Mouse (Mus musculus) heart, postnatal 0 days (tissue): ENCODE measurements around the gene a. TPM values are rescaled to one million over a fixed set of nuclear protein-coding genes. Genes with fewer than 3 reads are reported as not detected.

Experiments
- ATAC-seq: fragments of 200-750 bp; cut with Nextera tagmentation; 2 replicates; pipeline ENCODE4 v1.8.0; 2017; ENCODE audit warnings: low read depth, moderate number of reproducible peaks, moderate library complexity; ENCODE audit not compliant: insufficient read depth
- DNase-seq: peaks from one replicate; pipeline ENCODE4 v3.0.0-alpha.2; 2016; ENCODE audit warnings: low spot score
- H3K27ac ChIP-seq: fragments of 300-500 bp; sonication (generic); 2 replicates; pipeline ENCODE4 v1.5.1; 2014; ENCODE audit warnings: low read depth, mild to moderate bottlenecking
- H3K27me3 ChIP-seq: fragments of 300-500 bp; sonication (generic); 2 replicates; pipeline ENCODE4 v1.6.1; 2014; ENCODE audit warnings: low read length, mixed read lengths; ENCODE audit not compliant: control insufficient read depth, insufficient read depth
- H3K36me3 ChIP-seq: fragments of 300-500 bp; sonication (generic); replicated peaks from 2 replicates; pipeline ENCODE4 v1.6.1; 2014; ENCODE audit warnings: low read length, mixed read lengths; ENCODE audit not compliant: control insufficient read depth, insufficient read depth
- H3K4me1 ChIP-seq: fragments of 300-500 bp; sonication (generic); 2 replicates; pipeline ENCODE4 v1.6.1; 2014; ENCODE audit warnings: antibody characterized with exemption; ENCODE audit not compliant: control insufficient read depth, insufficient read depth
- H3K4me2 ChIP-seq: fragments of 300-500 bp; sonication (generic); 2 replicates; pipeline ENCODE4 v1.6.1; 2014; ENCODE audit warnings: low read depth, mild to moderate bottlenecking, low read length, moderate library complexity
- H3K4me3 ChIP-seq: fragments of 300-500 bp; sonication (generic); 2 replicates; pipeline ENCODE4 v1.5.1; 2014; ENCODE audit warnings: low read depth, low read length
- H3K9ac ChIP-seq: fragments of 300-500 bp; sonication (generic); replicated peaks from 2 replicates; pipeline ENCODE4 v1.6.1; 2014; ENCODE audit warnings: low read depth, low read length, mixed read lengths
- H3K9me3 ChIP-seq: fragments of 300-500 bp; sonication (generic); replicated peaks from 2 replicates; pipeline ENCODE4 v1.6.1; 2016; ENCODE audit warnings: low read length; ENCODE audit not compliant: control insufficient read depth
- CTCF ChIP-seq: IDR thresholded peaks from 2 replicates; pipeline ENCODE4 v1.5.1; 2016; ENCODE audit warnings: antibody characterized with exemption, control low read depth, low read depth
- EP300 ChIP-seq: IDR thresholded peaks from 2 replicates; pipeline ENCODE4 v1.6.1; 2016; ENCODE audit warnings: antibody characterized with exemption, low read depth
- WGBS: fragments of 180-500 bp; shearing (Covaris S2); extraction: QIAGEN DNeasy Blood & Tissue Kit; methylation state at CpG from one replicate; pipeline ENCODE4 v1.1.7; 2014; 5-methylcytosine and 5-hydroxymethylcytosine counted together
- polyA plus RNA-seq: library from polyadenylated mRNA; unstranded; fragments of >200 nt; fragmentation: Nextera tagmentation; extraction: Ambion mirVana; gene quantifications from 2 replicates; pipeline ENCODE4 v1.2.1, GENCODE M21; 2015
- total RNA-seq: library from RNA; depleted of rRNA; stranded (reverse); fragments of >200 nt; gene quantifications from 2 replicates; pipeline ENCODE4 v1.2.3, GENCODE M21; 2014; ENCODE audit warnings: low replicate concordance

a gene
- total and polyA plus RNA-seq, 2 experiments from 2014 or later = not detected

GRCm38 (mm10) chr2:154776496-154776895 is 14.7 kb upstream of the a start:
- Histone ChIP-seq H3K27ac (no peak overlapping the region), H3K9ac (no peak overlapping the region), H3K4me1 (no peaks in the 10 kb centered on the region), H3K27me3 (no peaks in the 10 kb centered on the region), H3K4me3 (no peak overlapping the region), H3K4me2 (no peak overlapping the region), H3K36me3 (no peaks in the 10 kb centered on the region), H3K9me3 (no peaks in the 10 kb centered on the region)
- TF ChIP-seq CTCF (no peak), EP300 (no peak)
- DNase-seq (no peak), ATAC-seq (no peak)
- 44% methylated on average over 7 of the region's 7 CpGs for WGBS

- H3K9ac ChIP-seq = no peak overlapping the region
- H3K27me3 ChIP-seq = no peaks in the 10 kb centered on the region
- H3K27ac ChIP-seq = no peak overlapping the region
- ATAC-seq (no peak), DNase-seq (no peak)
- H3K36me3 ChIP-seq = no peaks in the 10 kb centered on the region
- H3K4me3 ChIP-seq = no peak overlapping the region
- H3K4me1 ChIP-seq = no peaks in the 10 kb centered on the region
- no peak for TF ChIP-seq CTCF
- no peak for TF ChIP-seq EP300
- H3K4me2 ChIP-seq = no peak overlapping the region
- WGBS = 54% methylated on average over 3 of the region's 3 CpGs
- H3K9me3 ChIP-seq = no peaks in the 10 kb centered on the region
Observed at GRCm38 (mm10) chr2:154779648-154780047, 11.6 kb upstream of the a start.

DNA sequence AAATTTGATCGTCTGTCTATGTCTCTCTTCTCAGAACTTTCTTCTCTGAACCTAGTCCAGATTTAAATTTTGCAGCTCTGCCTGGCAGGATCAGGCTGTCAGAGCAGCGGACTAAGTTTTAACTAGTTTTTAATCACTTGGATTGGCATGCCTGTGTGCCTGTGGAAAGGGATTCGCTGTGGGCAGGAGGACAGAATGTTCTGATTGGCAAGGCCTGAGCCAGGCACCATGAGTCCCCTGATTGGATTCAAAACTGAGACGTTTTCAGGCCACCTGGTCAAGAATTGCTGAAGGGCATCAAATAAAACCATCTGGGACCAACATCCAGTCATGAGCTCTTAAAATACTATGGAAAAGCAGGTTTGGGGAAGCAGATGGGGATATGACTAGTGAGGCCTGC is 8.8 kb upstream of the a start:
- Histone ChIP-seq H3K9ac (no peak overlapping the region), H3K4me1 (0 out of 2 replicates have a peak, but pooled peaks cover 3% of the 10 kb centered on the region), H3K27me3 (no peaks in the 10 kb centered on the region), H3K9me3 (no peaks in the 10 kb centered on the region), H3K27ac (no peak overlapping the region), H3K4me3 (no peak overlapping the region), H3K36me3 (no peaks in the 10 kb centered on the region), H3K4me2 (no peak overlapping the region)
- ATAC-seq (no peak), DNase-seq (no peak)
- 72% methylated on average over 4 of the region's 4 CpGs for WGBS
- no peak for TF ChIP-seq EP300
- no peak for TF ChIP-seq CTCF

DNA sequence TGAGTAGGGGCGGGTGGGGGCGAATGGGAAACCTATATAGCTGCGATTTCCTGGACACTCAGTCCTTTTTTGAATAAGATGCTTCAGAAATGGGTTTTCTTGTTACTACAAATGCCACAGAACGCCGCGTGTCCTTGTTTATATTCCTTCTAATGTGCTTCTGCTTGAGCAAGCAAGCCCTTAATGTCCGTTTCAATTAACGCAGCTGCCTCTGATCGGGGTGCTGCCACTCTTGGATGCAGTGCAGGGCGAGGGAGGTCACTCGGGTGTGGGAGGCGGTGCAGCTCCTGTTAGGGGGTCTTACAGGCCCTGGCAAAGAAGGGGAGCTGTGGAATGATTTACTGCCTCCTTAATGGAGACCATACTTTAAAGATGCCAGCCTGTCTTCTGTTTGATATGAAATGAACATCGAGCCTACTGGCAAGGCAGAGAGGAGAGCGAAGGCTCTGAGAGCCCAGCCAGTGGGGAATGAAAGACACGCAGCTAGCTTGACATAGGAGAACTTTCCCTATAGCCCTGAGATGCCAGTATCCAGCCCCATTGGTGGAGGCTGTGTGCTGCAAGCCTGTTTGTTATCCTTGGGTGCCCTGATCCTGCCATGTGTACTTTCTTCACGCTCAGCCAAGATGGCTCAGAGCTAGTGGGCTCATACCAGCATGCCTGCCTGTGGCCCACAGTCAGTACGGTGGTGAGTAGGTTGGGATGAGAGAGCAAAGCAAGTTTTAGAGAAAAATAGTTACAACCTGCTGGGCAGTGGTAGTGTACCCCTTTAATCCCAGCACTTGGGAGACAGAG is 8.1 kb upstream of the a start:
- no peak for TF ChIP-seq CTCF
- no peak for TF ChIP-seq EP300
- Histone ChIP-seq H3K27ac (no peak overlapping the region), H3K27me3 (no peaks in the 10 kb centered on the region), H3K36me3 (no peaks in the 10 kb centered on the region), H3K4me3 (no peak overlapping the region), H3K4me2 (no peak overlapping the region), H3K9me3 (no peaks in the 10 kb centered on the region), H3K9ac (no peak overlapping the region), H3K4me1 (0 out of 2 replicates have a peak, but pooled peaks cover 3% of the 10 kb centered on the region)
- DNase-seq = no peak
- no peak for ATAC-seq
- 80% methylated on average over 17 of the region's 17 CpGs for WGBS

DNA sequence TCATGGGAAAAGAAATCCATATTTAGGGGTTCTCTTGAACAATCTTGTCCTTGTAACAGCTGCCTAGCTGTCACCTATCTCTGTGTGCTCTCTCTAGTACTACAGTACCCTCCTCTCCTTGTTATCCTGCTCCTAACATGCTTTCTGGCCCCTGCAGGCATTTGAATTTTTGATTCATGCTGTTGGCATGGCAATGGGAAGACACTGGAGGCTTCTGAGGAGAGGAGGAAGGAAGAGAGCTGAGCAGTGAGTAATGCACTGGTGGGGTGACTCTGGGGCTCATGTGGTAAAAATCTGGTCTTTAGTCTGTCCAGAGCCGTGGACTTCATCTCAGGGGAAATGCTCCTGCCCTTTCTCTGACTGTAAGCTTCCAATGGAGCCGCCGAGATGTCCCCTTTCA is 5.9 kb upstream of the a start:
- Histone ChIP-seq H3K27me3 (no peaks in the 10 kb centered on the region), H3K9ac (no peak overlapping the region), H3K36me3 (no peaks in the 10 kb centered on the region), H3K4me3 (no peak overlapping the region), H3K4me1 (0 out of 2 replicates have a peak, but pooled peaks cover 3% of the 10 kb centered on the region), H3K4me2 (no peak overlapping the region), H3K9me3 (no peaks in the 10 kb centered on the region), H3K27ac (no peak overlapping the region)
- ATAC-seq (no peak), DNase-seq (no peak)
- 29% methylated on average over 3 of the region's 3 CpGs for WGBS
- TF ChIP-seq CTCF (no peak), EP300 (no peak)

DNA sequence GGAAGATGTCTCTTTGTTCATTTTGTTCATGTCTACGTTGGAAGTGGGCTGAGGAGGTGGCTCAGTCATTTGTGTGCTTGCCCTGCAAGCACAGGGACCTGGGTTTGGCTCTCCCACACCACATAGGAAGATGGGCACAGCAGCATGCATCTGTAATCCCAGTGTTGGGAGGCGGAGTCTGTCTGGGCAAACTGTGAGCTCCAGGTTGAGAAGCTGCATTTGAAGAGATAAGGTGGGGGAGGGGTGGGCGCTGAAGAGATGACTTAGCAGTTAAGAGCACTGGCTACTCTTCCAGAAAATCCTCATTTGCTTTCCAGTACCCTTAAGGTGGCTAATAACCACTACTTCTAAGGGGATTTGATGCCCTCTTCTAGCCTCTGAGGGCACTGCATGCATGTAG is 5.0 kb upstream of the a start:
- H3K4me3 ChIP-seq = no peak overlapping the region
- H3K9me3 ChIP-seq = no peaks in the 10 kb centered on the region
- no peak overlapping the region for H3K4me2 ChIP-seq
- no peaks in the 10 kb centered on the region for H3K27me3 ChIP-seq
- no peak overlapping the region for H3K9ac ChIP-seq
- TF ChIP-seq EP300 (no peak), CTCF (no peak)
- WGBS = 53% methylated on average over 3 of the region's 3 CpGs
- DNase-seq (no peak), ATAC-seq (no peak)
- no peaks in the 10 kb centered on the region for H3K36me3 ChIP-seq
- no peak overlapping the region for H3K27ac ChIP-seq
- H3K4me1 ChIP-seq = 0 out of 2 replicates have a peak, but pooled peaks cover 3% of the 10 kb centered on the region
